Mouse (Mus musculus): Measurements from ENCODE around the gene Maff. TPM values are rescaled to one million over a fixed set of nuclear protein-coding genes. Genes with fewer than 3 reads are reported as not detected.
A peak's percentile ranks its signal among the peaks of the same experiment; 100 is the strongest.

Gene Maff
- polyA plus RNA-seq (2014; fragmentation: Nextera tagmentation; extraction: Ambion mirVana), result 1.0 and 1.2 TPM in 2 replicates

DNA sequence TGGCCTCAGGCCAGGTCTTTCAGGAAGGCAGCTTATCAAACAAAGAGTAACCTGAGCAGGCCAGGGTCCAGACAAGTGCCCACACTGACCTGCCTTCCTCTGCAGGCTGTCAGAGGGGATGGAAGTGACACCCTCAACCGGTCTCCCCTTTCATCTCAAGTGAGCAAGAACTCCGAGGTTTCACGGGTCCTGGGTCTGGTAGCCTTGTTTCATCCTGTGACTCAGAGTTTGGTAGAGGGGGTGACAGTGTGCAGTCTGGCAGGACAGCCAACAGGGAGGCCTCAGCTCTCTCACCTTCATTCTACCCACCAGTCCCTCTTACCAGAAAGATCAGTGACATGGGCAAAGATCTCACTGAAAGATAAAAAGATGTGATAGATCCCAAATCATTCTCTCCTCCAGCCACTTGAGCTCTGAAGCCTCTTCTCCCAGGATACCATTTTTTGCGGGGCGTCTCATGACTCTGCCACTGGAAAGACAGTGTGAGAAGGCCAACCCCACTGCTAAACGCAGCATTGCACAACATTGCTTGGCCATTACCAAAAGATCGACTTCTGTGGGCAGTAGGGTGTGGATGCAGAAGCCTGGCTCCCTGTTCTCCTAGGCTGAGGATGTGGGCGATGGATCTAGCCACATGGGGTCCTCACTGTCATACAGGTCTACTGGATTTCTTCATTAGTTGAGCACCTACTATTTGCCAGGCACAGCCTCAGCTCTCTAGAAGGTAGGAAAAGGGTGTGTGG is at the start of gene Maff:
Maff (plus strand) TSS at position 571 of the 743 bp plus-strand sequence.
- Histone ChIP-seq H3K9ac (replicated peaks; ENCODE audit: low read length) (peak within 1 kb of the TSS; percentile 62), H3K4me2 (ENCODE audit: low read length) (peak within 1 kb of the TSS; percentile 98), H3K36me3 (ENCODE audit: control insufficient read depth, insufficient read depth, low read length) (no peaks in the 10 kb centered on the region), H3K4me1 (ENCODE audit: control insufficient read depth, insufficient read depth, low read length) (peaks cover 8% of the 10 kb centered on the region; the same call in 1 of the 2 replicates), H3K4me3 (replicated peaks; ENCODE audit: low read depth, low read length) (peak within 1 kb of the TSS; percentile 70), H3K9me3 (ENCODE audit: control insufficient read depth, low read length) (no peaks in the 10 kb centered on the region), H3K27me3 (ENCODE audit: control insufficient read depth, insufficient read depth, low read length) (no peaks in the 10 kb centered on the region; the same call in 1 of the 2 replicates), H3K27ac (replicated peaks; ENCODE audit: low read depth, low read length) (peak within 1 kb of the TSS; percentile 78)
- ATAC-seq (ENCODE audit: low FRiP score, low TSS enrichment) (no peak), DNase-seq (no peak)
- 51% methylated on average over 8 of the region's 8 CpGs for WGBS

DNA sequence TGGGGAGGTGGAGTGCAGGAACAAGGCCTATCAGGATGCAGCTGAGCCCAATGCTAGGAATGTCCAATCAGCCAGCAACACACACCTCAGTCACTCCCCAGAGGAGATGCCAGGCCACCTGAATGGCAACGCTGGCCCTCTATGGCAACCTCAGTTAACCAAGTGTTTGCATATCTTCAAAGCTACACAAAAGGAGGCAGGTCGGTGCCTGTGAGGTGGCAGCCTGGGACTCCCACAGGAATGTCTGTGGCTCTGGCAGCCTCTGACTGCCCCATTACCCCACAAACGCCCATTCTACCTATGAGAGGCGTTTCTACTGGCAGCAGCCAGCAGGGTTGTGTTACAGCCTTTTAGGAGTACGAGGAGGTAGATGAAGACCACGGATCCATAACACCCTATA is 47.9 kb upstream of the Maff start:
- Histone ChIP-seq H3K4me1 (ENCODE audit: control insufficient read depth, insufficient read depth, low read length) (no peaks in the 10 kb centered on the region), H3K4me3 (replicated peaks; ENCODE audit: low read depth, low read length) (no peak overlapping the region), H3K9ac (replicated peaks; ENCODE audit: low read length) (no peak overlapping the region), H3K36me3 (ENCODE audit: control insufficient read depth, insufficient read depth, low read length) (0 out of 2 replicates have a peak, but pooled peaks cover 7% of the 10 kb centered on the region), H3K27me3 (ENCODE audit: control insufficient read depth, insufficient read depth, low read length) (no peaks in the 10 kb centered on the region), H3K4me2 (ENCODE audit: low read length) (no peak overlapping the region), H3K27ac (replicated peaks; ENCODE audit: low read depth, low read length) (no peak overlapping the region), H3K9me3 (ENCODE audit: control insufficient read depth, low read length) (no peaks in the 10 kb centered on the region)
- 89% methylated on average over 6 of the region's 6 CpGs for WGBS
- DNase-seq (no peak), ATAC-seq (ENCODE audit: low FRiP score, low TSS enrichment) (no peak)

DNA sequence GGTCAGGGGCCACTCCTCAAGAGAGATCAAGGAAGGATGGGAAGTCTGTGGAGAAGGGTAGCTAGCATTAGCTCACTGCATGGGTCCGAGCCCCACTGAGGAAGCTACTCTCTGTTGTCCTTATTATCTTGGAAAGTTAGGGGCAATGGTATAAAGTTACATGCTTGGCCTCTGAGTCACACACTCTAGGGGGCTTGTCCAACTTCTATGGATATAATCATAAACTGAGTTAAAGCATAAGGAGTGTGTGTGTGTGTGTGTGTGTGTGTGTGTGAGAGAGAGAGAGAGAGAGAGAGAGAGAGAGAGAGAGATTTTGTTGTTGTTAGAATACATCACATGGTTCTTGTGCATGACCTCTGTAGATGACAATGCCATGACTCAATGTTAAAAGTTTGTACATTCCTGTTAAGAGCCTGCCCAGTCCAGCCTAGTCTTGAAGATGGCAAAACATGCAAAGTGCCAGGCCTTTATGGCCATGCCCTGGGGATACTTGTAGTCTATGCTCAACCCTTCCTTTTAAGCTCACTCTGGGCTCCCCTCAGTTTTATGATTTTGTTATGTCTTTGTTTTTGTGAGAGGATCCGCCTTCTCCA is 46.8 kb upstream of the Maff start:
- H3K4me3 ChIP-seq (replicated peaks; ENCODE audit: low read depth, low read length), result no peak overlapping the region
- no peak overlapping the region for H3K9ac ChIP-seq (replicated peaks; ENCODE audit: low read length)
- no peaks in the 10 kb centered on the region for H3K9me3 ChIP-seq (ENCODE audit: control insufficient read depth, low read length)
- 85% methylated on average over 2 of the region's 2 CpGs for WGBS
- H3K4me1 ChIP-seq (ENCODE audit: control insufficient read depth, insufficient read depth, low read length), result no peaks in the 10 kb centered on the region
- 0 out of 2 replicates have a peak, but pooled peaks cover 7% of the 10 kb centered on the region for H3K36me3 ChIP-seq (ENCODE audit: control insufficient read depth, insufficient read depth, low read length)
- H3K27ac ChIP-seq (replicated peaks; ENCODE audit: low read depth, low read length), result no peak overlapping the region
- no peak for ATAC-seq (ENCODE audit: low FRiP score, low TSS enrichment)
- no peak for DNase-seq
- H3K4me2 ChIP-seq (ENCODE audit: low read length), result no peak overlapping the region
- no peaks in the 10 kb centered on the region for H3K27me3 ChIP-seq (ENCODE audit: control insufficient read depth, insufficient read depth, low read length)

DNA sequence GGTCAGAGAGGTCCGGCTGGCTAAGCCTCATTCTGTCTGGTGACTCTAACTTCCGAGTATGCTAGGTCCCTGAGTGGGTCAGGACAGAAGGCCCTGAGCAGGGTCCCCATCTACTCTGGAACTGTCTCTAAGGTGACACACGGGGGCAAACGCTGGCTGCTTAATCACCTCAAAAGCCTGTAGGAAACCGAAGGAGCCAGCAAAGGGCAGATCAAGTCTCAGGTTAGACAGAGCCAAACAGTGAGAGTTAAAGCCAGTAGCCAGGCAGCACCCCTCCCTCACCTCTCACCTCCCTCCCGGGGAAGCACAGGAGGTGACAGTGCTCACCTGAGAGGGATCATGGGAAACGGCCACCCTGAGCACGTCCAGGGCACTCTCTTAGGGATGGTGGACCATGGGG is 42.7 kb upstream of the Maff start:
- Histone ChIP-seq H3K27ac (replicated peaks; ENCODE audit: low read depth, low read length) (no peak overlapping the region), H3K9me3 (ENCODE audit: control insufficient read depth, low read length) (no peaks in the 10 kb centered on the region), H3K27me3 (ENCODE audit: control insufficient read depth, insufficient read depth, low read length) (no peaks in the 10 kb centered on the region), H3K4me1 (ENCODE audit: control insufficient read depth, insufficient read depth, low read length) (no peaks in the 10 kb centered on the region), H3K36me3 (ENCODE audit: control insufficient read depth, insufficient read depth, low read length) (peaks cover 31% of the 10 kb centered on the region), H3K4me2 (ENCODE audit: low read length) (no peak overlapping the region), H3K4me3 (replicated peaks; ENCODE audit: low read depth, low read length) (no peak overlapping the region), H3K9ac (replicated peaks; ENCODE audit: low read length) (no peak overlapping the region)
- no peak for ATAC-seq (ENCODE audit: low FRiP score, low TSS enrichment)
- 88% methylated on average over 8 of the region's 8 CpGs for WGBS
- DNase-seq, result no peak

DNA sequence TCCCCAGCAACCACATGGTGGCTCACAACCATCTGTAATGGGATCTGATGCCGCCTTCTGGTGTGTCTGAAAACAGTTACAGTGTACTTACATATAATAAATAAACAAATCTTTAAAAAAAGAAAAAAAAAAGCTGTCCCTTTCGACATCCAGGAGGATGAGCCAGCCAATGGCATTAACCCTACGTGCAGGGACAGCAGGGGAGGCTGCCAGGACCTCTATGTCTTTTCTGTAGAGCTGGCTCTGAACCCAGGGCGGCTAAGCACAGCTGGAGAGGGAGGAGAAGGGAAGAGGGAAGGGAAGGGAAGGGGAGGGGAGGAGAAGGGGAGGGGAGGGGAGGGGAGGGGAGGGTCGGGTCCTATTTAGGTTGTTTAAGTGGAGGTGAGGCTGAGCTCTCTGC is 41.6 kb upstream of the Maff start:
- DNase-seq (no peak), ATAC-seq (ENCODE audit: low FRiP score, low TSS enrichment) (no peak)
- Histone ChIP-seq H3K36me3 (ENCODE audit: control insufficient read depth, insufficient read depth, low read length) (peaks cover 31% of the 10 kb centered on the region), H3K4me3 (replicated peaks; ENCODE audit: low read depth, low read length) (no peak overlapping the region), H3K4me2 (ENCODE audit: low read length) (no peak overlapping the region), H3K9me3 (ENCODE audit: control insufficient read depth, low read length) (no peaks in the 10 kb centered on the region), H3K9ac (replicated peaks; ENCODE audit: low read length) (no peak overlapping the region), H3K27ac (replicated peaks; ENCODE audit: low read depth, low read length) (no peak overlapping the region), H3K27me3 (ENCODE audit: control insufficient read depth, insufficient read depth, low read length) (no peaks in the 10 kb centered on the region), H3K4me1 (ENCODE audit: control insufficient read depth, insufficient read depth, low read length) (no peaks in the 10 kb centered on the region)
- WGBS, result 55% methylated on average over 5 of the region's 5 CpGs

DNA sequence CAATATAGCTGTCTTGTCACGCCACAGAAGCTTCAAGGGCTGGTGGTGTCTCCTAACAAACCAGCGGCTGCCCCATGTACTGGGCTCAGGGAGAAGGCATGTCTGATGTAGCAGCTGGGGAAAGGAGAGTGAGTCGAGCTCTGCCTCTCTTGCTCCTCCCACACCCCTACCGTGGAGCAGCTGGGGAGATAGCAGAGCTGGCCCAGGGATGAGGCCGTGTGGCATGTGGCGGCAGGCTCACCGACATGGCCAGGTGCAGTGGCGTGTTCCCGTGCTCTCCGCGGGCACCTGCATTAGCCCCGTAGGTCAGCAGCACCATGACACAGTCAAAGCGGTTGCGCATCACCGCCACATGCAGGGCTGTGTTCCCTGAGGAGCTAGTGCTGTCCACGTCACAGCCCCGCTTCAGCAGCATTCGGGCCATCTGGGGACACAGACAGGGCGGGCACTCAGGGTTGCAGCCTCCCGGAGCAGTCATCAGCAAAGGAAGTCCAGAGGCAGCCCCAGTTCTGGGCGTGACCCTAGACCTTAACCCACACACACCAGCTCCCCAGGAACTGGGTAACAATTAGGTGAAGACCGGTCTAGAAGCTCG is 40.3 kb upstream of the Maff start:
- Histone ChIP-seq H3K4me3 (replicated peaks; ENCODE audit: low read depth, low read length) (no peak overlapping the region), H3K27ac (replicated peaks; ENCODE audit: low read depth, low read length) (no peak overlapping the region), H3K9me3 (ENCODE audit: control insufficient read depth, low read length) (no peaks in the 10 kb centered on the region), H3K4me2 (ENCODE audit: low read length) (no peak overlapping the region), H3K27me3 (ENCODE audit: control insufficient read depth, insufficient read depth, low read length) (no peaks in the 10 kb centered on the region), H3K9ac (replicated peaks; ENCODE audit: low read length) (no peak overlapping the region), H3K4me1 (ENCODE audit: control insufficient read depth, insufficient read depth, low read length) (no peaks in the 10 kb centered on the region), H3K36me3 (ENCODE audit: control insufficient read depth, insufficient read depth, low read length) (peaks cover 31% of the 10 kb centered on the region)
- ATAC-seq (ENCODE audit: low FRiP score, low TSS enrichment) (no peak), DNase-seq (no peak)
- 82% methylated on average over 23 of the region's 23 CpGs for WGBS

DNA sequence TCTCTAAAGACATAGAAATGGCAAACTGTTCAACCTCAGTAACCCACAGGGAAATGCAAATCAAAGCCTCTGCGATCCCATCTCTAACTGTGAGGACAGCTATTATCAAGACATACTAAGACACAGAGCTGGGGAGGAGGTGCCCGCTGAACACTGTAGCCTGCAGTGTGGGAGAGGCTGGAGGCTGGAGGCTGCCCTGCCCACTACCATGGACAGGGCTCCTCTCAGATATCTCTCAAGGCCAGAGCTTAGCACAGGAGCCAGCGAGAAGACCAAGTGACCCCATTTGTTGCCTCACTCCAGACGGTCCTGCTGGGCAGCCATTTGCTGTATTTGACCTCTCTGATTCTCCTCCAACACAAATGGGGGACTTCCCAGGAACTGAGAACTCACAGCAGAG is 38.6 kb upstream of the Maff start:
- peaks cover 40% of the 10 kb centered on the region for H3K36me3 ChIP-seq (ENCODE audit: control insufficient read depth, insufficient read depth, low read length)
- DNase-seq (no peak), ATAC-seq (ENCODE audit: low FRiP score, low TSS enrichment) (no peak)
- WGBS, result 77% methylated on average over 4 of the region's 4 CpGs
- H3K27ac ChIP-seq (replicated peaks; ENCODE audit: low read depth, low read length), result no peak overlapping the region
- H3K4me2 ChIP-seq (ENCODE audit: low read length), result no peak overlapping the region
- no peaks in the 10 kb centered on the region for H3K27me3 ChIP-seq (ENCODE audit: control insufficient read depth, insufficient read depth, low read length)
- H3K9me3 ChIP-seq (ENCODE audit: control insufficient read depth, low read length), result no peaks in the 10 kb centered on the region
- no peaks in the 10 kb centered on the region for H3K4me1 ChIP-seq (ENCODE audit: control insufficient read depth, insufficient read depth, low read length)
- no peak overlapping the region for H3K9ac ChIP-seq (replicated peaks; ENCODE audit: low read length)
- no peak overlapping the region for H3K4me3 ChIP-seq (replicated peaks; ENCODE audit: low read depth, low read length)

DNA sequence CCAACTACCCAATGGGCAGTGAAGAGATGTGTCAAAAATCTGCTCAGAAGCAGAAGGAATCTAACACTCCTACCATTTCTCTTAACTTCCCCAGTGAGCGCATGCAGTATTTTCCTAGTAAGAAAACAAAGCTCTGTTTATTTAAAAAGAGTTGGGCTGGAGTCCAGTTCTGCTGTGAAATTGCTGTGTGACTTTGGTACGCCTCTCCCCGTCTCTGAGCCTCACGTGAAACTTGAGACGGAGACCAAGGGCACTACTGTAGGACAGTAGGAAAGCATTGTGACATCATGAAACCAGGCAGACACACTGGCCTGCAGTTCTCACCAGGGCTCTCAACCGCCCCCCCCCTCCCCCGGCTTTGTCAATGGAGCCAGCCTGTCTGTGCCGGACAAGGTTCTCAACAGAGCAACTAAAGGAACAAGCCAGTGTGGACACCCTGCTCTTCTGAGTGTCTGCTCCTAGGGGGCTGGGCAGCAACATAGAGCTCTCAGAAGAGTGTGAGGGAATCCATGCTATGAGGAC is 32.5 kb upstream of the Maff start:
- no peak for DNase-seq
- H3K4me3 ChIP-seq (replicated peaks; ENCODE audit: low read depth, low read length), result no peak overlapping the region
- 76% methylated on average over 8 of the region's 8 CpGs for WGBS

More for the DNA sequence above, 32.5 kb upstream of the Maff start:
- H3K4me1 ChIP-seq (ENCODE audit: control insufficient read depth, insufficient read depth, low read length), result no peaks in the 10 kb centered on the region
- no peak overlapping the region for H3K9ac ChIP-seq (replicated peaks; ENCODE audit: low read length)
- H3K9me3 ChIP-seq (ENCODE audit: control insufficient read depth, low read length), result no peaks in the 10 kb centered on the region
- no peak overlapping the region for H3K27ac ChIP-seq (replicated peaks; ENCODE audit: low read depth, low read length)
- H3K36me3 ChIP-seq (ENCODE audit: control insufficient read depth, insufficient read depth, low read length), result peaks cover 24% of the 10 kb centered on the region
- no peak overlapping the region for H3K4me2 ChIP-seq (ENCODE audit: low read length)
- ATAC-seq (ENCODE audit: low FRiP score, low TSS enrichment), result no peak
- no peaks in the 10 kb centered on the region for H3K27me3 ChIP-seq (ENCODE audit: control insufficient read depth, insufficient read depth, low read length)

All from midbrain, embryonic 14.5 days (tissue).